Mouse (Mus musculus) frontal cortex, postnatal 36 days (tissue): ENCODE results near the gene Ccdc93.

Experiments
- DNase-seq, 2 experiments: peaks; one replicate each; pipeline ENCODE4 v3.0.0; 2022; ENCODE audit warnings: low spot score in 2 of 2

Gene Ccdc93

GRCm38 (mm10) chr1:121447216-121447615, 16.4 kb downstream of the Ccdc93 start:
- no peak for DNase-seq

- no peak for DNase-seq
Measured at GRCm38 (mm10) chr1:121448166-121448565, 17.3 kb downstream of the Ccdc93 start.

GRCm38 (mm10) chr1:121451009-121451408, 20.2 kb downstream of the Ccdc93 start:
- DNase-seq = no peak

DNA sequence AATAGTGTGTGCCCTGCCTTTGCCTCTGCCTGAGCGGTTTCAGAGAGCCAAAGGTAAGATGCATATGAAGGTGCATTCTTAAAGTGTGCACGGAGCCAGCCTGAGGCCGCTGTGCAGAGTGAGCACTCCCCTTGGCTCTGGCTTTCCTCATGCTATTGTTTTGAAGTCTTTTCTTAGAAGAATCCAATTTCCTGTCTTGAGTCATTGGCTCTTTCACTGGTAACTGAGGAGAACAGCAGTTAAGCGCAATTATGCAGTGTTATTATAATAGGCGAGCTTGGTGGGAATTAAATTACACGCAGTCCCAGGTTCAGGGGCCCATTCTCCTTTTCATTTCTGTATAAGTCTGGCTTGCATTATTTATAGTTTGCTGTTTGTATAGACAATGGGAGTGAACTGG, 21.6 kb downstream of the Ccdc93 start:
- DNase-seq = no peak

- DNase-seq = no peak
Measured at GRCm38 (mm10) chr1:121453053-121453452, 22.2 kb downstream of the Ccdc93 start.

- no peak for DNase-seq
Measured at GRCm38 (mm10) chr1:121454951-121455350, 24.1 kb downstream of the Ccdc93 start.

DNA sequence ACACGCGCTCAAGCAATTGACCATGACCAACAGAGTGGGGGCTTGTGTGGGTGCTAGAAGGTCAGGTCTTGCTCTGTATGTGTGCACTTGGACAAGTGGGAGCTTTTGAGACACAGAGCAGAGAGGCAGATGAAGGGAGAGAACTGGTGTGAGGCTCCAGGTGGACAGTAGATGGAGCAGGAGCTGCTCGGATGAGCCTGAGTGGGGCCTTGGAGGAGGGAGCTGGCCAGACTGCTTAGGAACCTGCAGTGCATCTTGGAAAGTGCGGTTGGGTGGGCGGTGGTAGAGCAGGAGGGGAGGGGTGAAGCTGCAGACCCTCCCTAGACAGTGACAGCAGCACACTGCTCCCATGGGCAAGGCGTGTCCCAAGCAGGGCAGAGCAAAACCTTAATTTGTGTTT, 29.2 kb downstream of the Ccdc93 start:
- DNase-seq = no peak

DNA sequence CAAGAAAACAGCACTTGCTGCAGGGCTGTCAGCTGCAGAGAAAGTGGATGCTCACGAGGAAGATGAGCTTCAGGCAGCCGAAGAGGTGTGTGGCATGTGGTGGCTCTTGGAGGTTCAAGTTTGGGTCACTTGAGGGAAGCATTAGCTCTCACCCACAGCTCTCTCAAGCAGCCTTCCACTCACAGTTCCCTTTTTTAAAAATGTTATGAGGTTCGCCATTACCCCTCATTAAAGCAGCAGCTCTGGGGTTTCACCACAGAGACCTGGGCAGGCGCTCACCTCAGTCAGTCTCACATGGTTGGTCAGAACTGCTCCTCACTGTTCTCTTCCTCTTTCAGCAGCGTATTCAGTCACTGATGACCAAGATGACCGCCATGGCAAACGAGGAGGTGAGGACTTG, 31.0 kb downstream of the Ccdc93 start:
- no peak for DNase-seq

GRCm38 (mm10) chr1:121462643-121463042, 31.8 kb downstream of the Ccdc93 start:
- no peak for DNase-seq

GRCm38 (mm10) chr1:121463806-121464205, 33.0 kb downstream of the Ccdc93 start:
- no peak for DNase-seq

- DNase-seq = no peak
Measured at GRCm38 (mm10) chr1:121466276-121466675, 35.4 kb downstream of the Ccdc93 start.

DNA sequence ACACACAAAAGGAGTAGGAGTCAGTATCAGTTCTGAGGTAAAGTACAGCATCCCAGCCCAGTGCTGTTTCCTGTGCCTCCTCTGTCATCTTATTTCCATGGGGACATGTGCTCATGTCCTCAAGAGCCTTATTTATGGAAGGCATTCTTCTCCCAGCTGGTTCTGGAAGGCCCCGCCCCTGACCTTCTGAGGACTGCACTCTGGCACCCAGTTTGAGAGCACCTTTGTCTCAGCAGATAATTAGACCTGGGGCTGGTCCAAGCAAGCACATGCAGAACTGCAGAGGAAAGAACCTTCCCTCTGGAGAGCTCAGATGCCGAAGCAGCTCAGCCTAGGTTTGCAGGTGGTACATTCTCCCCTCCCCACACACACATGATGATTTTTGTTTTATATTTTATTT, 37.4 kb downstream of the Ccdc93 start:
- DNase-seq = no peak

GRCm38 (mm10) chr1:121471503-121471902, 40.7 kb downstream of the Ccdc93 start:
- no peak for DNase-seq

DNA sequence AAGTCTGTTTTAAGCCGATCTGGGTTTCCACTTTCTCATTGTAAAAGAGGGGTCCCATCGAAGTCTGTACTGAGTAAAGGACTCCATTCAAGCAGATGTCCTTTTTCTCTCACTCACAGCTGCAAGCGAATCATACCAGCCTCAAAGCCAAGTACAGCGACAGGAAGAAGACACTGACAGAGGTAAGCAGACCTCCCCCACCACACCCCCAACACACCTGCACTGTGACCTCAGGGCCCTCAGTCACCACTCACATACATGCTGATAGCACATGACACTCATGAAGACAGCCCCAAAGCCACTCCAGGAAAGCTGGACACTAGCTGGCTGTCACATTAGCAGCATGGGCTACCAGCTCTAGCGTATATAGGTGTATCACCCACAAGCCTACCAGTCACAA, 46.9 kb downstream of the Ccdc93 start:
- no peak for DNase-seq

- DNase-seq = peak; percentile 36 to 41
Measured at GRCm38 (mm10) chr1:121478284-121478980, 47.6 kb downstream of the Ccdc93 start.

DNA sequence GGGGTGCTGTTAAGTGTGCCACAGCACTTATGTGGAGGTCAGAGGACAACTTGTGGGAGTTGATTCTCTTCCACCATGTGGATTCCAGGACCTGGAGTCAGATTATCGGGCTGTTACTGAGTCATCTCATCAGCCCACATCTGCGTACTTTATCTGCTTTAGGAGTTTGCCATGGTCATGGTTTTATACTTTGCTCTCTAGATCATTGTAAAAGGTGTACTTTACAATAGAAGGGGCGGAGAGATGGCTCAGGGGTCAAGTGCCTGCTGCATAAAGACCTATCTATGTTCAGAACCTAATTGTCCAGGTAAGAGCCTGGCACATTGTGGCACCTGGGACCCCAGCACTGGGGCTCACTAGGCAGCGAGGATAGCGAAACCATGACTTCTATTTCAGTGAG, 48.6 kb downstream of the Ccdc93 start:
- no peak for DNase-seq

- no peak for DNase-seq
Measured at GRCm38 (mm10) chr1:121483091-121483490, 52.2 kb downstream of the Ccdc93 start.

DNA sequence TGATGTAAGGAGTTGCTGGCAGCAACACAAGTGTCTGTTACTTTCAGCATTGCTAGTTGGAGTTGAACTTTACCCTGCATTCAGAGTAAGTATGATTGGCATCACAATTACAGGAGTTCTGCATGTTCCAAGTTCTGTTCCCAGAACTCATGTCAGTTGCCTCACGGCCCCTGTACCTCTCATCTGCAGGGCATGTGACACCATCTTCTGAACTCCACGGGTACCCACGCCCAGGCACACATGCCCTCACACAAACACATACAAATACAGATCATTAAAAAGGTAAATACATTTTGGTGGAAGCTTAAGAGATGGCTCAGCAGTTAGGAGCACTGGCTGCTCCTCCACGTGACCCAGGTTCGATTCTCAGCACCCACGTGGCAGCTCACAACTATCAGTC, 56.0 kb downstream of the Ccdc93 start:
- DNase-seq = no peak

DNA sequence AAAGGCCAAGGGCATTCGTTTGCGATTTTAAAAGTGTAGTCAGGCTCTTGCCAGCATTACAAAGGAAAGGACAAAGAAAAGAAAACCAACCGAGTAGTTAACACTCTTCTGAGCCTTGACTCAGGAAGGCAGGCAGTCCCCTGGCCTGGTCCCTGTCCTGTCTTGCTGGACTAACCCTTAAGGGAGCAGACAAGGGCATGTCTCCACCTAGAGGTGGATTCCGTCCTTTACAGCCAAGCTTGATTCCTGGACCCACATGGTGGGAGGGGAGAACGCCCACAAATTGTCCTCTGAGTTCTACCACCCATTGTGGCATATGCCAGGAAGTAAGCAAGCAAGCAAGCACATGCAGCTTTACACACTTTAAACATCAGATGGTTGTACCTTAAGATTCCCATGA, 59.4 kb downstream of the Ccdc93 start:
- DNase-seq = peak; percentile 8 to 24

DNA sequence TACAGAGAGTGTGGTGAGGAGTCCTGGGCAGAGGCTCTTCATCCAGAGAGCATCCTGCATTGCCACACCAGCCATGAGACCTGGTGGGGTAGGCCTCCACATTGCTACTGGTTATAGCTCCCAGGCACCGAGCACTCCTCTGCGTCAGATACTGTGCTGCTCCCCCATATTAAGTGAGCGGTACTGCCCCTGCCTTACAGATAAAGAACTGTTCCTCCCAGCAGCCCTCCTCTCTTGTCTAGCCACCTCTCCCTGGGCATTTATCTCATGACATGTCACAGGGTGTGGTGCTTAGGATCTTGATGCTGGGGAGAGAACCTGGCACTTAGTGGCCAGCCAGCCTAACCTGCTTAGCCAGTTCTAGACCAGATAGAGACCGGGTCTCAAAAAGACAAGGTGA, 66.2 kb downstream of the Ccdc93 start:
- DNase-seq = no peak

- no peak for DNase-seq
Measured at GRCm38 (mm10) chr1:121508729-121509128, 77.9 kb downstream of the Ccdc93 start.

- DNase-seq = no peak
Measured at GRCm38 (mm10) chr1:121510420-121511140, 79.7 kb downstream of the Ccdc93 start.

- no peak for DNase-seq
Measured at GRCm38 (mm10) chr1:121511186-121511585, 80.3 kb downstream of the Ccdc93 start.
